Mouse (Mus musculus) stomach, embryonic 14.5 days (tissue): Measurements from ENCODE around the gene Rpgrip1l. TPM values are rescaled to one million over a fixed set of nuclear protein-coding genes. Genes with fewer than 3 reads are reported as not detected.

Source experiments
- ATAC-seq: fragments of 200-750 bp; cut with Nextera tagmentation; 2 replicates; pipeline ENCODE4 v1.8.0; 2017; ENCODE audit warnings: low read depth, moderate TSS enrichment; ENCODE audit not compliant: insufficient number of reproducible peaks, insufficient read depth, low FRiP score
- H3K27ac ChIP-seq: fragments of 300-500 bp; sonication (generic); 2 replicates; pipeline ENCODE4 v1.5.1; 2014; ENCODE audit warnings: mild to moderate bottlenecking, low read length, moderate library complexity, mixed read lengths
- H3K27me3 ChIP-seq: fragments of 300-500 bp; sonication (generic); 2 replicates; pipeline ENCODE4 v1.6.1; 2014; ENCODE audit warnings: low read length, control low read depth, mixed read lengths; ENCODE audit not compliant: control insufficient read depth, insufficient read depth
- H3K36me3 ChIP-seq: fragments of 300-500 bp; sonication (generic); 2 replicates; pipeline ENCODE4 v1.6.1; 2014; ENCODE audit warnings: mild to moderate bottlenecking, control low read depth, low read length, moderate library complexity, mixed read lengths; ENCODE audit not compliant: control insufficient read depth, insufficient read depth
- H3K4me1 ChIP-seq: fragments of 300-500 bp; sonication (generic); 2 replicates; pipeline ENCODE4 v1.6.1; 2014; ENCODE audit warnings: low read length, control low read depth, mixed read lengths; ENCODE audit not compliant: control insufficient read depth, insufficient read depth
- H3K4me2 ChIP-seq: fragments of 300-500 bp; sonication (generic); replicated peaks from 2 replicates; pipeline ENCODE4 v1.6.1; 2014; ENCODE audit warnings: low read depth, low read length, control low read depth
- H3K4me3 ChIP-seq: fragments of 300-500 bp; sonication (generic); 2 replicates; pipeline ENCODE4 v1.5.1; 2014; ENCODE audit warnings: low read depth, low read length, control low read depth
- H3K9ac ChIP-seq: fragments of 300-500 bp; sonication (generic); replicated peaks from 2 replicates; pipeline ENCODE4 v1.6.1; 2014; ENCODE audit warnings: low read depth, mild to moderate bottlenecking, control low read depth, low read length, moderate library complexity, mixed read lengths
- H3K9me3 ChIP-seq: fragments of 300-500 bp; sonication (generic); 2 replicates; pipeline ENCODE4 v1.6.1; 2016; ENCODE audit warnings: low read depth, low read length, control low read depth; ENCODE audit not compliant: control insufficient read depth
- WGBS: fragments of 180-500 bp; shearing (Covaris S2); extraction: QIAGEN DNeasy Blood & Tissue Kit; methylation state at CpG from one replicate; pipeline ENCODE4 v1.1.7; 2014; 5-methylcytosine and 5-hydroxymethylcytosine counted together
- polyA plus RNA-seq: library from polyadenylated mRNA; unstranded; fragments of >200 nt; fragmentation: Nextera tagmentation; extraction: Ambion mirVana; gene quantifications from 2 replicates; pipeline ENCODE4 v1.2.1, GENCODE M21; 2014

The Rpgrip1l gene
- polyA plus RNA-seq, 1 experiment from 2014 or later: 9.5 TPM

GRCm38 (mm10) chr8:91245821-91246454 lies 67.1 kb downstream of the Rpgrip1l start:
- Histone ChIP-seq H3K9ac (no peak overlapping the region), H3K9me3 (no peaks in the 10 kb centered on the region), H3K36me3 (no peaks in the 10 kb centered on the region), H3K4me3 (no peak overlapping the region), H3K27me3 (no peaks in the 10 kb centered on the region), H3K4me2 (no peak overlapping the region), H3K4me1 (no peaks in the 10 kb centered on the region), H3K27ac (no peak overlapping the region)
- WGBS: 73% methylated on average over 4 of the region's 4 CpGs
- ATAC-seq: no peak

DNA sequence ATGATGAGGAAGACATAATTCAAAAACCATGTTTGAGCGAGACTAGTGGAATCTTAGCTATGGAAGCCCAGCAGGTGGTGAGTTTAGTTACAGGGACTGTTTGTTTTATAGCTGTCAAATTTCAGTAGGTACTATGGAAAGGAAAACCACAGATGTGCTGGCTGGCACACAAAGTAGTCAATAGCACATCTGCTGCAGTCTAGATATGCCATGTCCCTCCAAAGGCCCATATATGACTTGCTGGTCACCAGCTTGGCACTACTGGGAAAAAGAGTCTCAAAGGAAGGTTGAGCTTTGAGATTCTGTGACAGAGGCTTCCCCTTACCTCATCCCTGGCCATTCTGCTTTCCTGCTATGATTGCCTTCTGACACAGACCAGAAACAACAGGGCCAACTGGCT lies 70.3 kb downstream of the Rpgrip1l start:
- H3K9me3 ChIP-seq: no peaks in the 10 kb centered on the region
- no peaks in the 10 kb centered on the region for H3K27me3 ChIP-seq
- no peak overlapping the region for H3K27ac ChIP-seq
- H3K4me1 ChIP-seq: no peaks in the 10 kb centered on the region
- ATAC-seq: no peak
- H3K9ac ChIP-seq: no peak overlapping the region
- H3K36me3 ChIP-seq: no peaks in the 10 kb centered on the region
- no peak overlapping the region for H3K4me3 ChIP-seq
- 69% methylated on average over 1 of the region's 1 CpGs for WGBS
- H3K4me2 ChIP-seq: no peak overlapping the region

DNA sequence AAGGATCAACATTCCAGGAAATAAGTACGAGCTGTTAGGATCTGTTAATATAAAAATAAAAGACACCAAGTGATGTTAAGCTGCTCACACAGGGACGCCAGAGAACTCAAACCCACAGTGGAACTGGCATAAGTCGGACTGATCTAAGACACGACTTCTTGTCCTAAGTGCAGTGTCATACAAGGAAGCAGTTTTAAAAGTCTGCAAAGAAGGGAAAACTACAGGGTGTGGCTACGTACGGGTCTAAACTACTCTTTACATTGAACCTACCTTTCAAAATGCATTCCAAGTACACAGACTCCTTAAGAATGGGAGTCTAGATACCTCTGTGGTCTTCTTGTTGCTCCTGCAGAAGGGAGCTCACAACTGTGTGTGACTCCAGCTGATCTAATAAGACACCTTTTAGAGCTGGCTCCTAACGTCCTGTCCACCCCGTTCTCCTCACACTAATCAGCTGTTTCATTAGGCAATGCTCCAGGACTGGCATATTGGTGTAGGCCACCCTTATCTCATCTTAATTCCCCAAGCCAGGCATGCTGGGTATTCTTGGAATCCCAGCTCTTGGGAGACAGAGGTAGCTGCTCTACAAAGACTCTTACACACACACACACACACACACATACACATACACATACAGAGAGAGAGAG lies 71.1 kb downstream of the Rpgrip1l start:
- no peak for ATAC-seq
- no peak overlapping the region for H3K4me2 ChIP-seq
- no peak overlapping the region for H3K27ac ChIP-seq
- no peaks in the 10 kb centered on the region for H3K9me3 ChIP-seq
- H3K4me1 ChIP-seq: no peaks in the 10 kb centered on the region
- H3K36me3 ChIP-seq: no peaks in the 10 kb centered on the region
- WGBS: 58% methylated on average over 8 of the region's 8 CpGs
- no peak overlapping the region for H3K4me3 ChIP-seq
- H3K27me3 ChIP-seq: no peaks in the 10 kb centered on the region
- no peak overlapping the region for H3K9ac ChIP-seq

GRCm38 (mm10) chr8:91241371-91241770 lies 71.7 kb downstream of the Rpgrip1l start:
- Histone ChIP-seq H3K4me1 (no peaks in the 10 kb centered on the region), H3K27ac (no peak overlapping the region), H3K4me2 (no peak overlapping the region), H3K9me3 (no peaks in the 10 kb centered on the region), H3K9ac (no peak overlapping the region), H3K4me3 (no peak overlapping the region), H3K36me3 (no peaks in the 10 kb centered on the region), H3K27me3 (no peaks in the 10 kb centered on the region)
- no peak for ATAC-seq
- 74% methylated on average over 5 of the region's 5 CpGs for WGBS

- Histone ChIP-seq H3K4me1 (no peaks in the 10 kb centered on the region), H3K36me3 (no peaks in the 10 kb centered on the region), H3K9ac (no peak overlapping the region), H3K27me3 (no peaks in the 10 kb centered on the region), H3K9me3 (no peaks in the 10 kb centered on the region), H3K4me3 (no peak overlapping the region), H3K27ac (no peak overlapping the region), H3K4me2 (no peak overlapping the region)
- WGBS: 72% methylated on average over 2 of the region's 2 CpGs
- no peak for ATAC-seq
Measured at GRCm38 (mm10) chr8:91237191-91237590, 75.9 kb downstream of the Rpgrip1l start.

GRCm38 (mm10) chr8:91234097-91234496 lies 79.0 kb downstream of the Rpgrip1l start:
- 85% methylated on average over 2 of the region's 2 CpGs for WGBS
- H3K27ac ChIP-seq: no peak overlapping the region
- ATAC-seq: no peak

DNA sequence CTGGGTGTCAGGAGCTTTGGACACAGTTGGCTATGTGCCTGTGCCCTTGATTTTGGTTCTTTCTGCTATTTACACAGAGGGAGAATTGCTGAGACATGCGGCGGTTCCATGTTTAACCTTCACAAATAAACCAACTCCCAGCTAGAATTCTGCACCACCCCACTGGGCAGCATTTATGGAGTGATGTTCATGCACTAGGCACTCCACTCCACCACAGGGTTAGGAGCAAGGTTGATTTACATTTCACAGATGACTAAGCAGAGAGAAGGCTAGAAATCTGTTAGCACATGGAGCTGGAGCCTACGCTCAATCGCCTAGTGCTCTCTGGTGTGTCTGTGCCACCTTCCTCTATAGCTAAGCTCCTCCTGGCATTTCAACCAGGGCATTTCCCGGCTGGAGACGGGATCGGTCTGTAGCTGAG lies 85.6 kb downstream of the Rpgrip1l start:
- WGBS: 80% methylated on average over 7 of the region's 7 CpGs

More at GRCm38 (mm10) chr8:91234097-91234496, 79.0 kb downstream of the Rpgrip1l start:
- H3K9ac ChIP-seq: no peak overlapping the region
- no peaks in the 10 kb centered on the region for H3K4me1 ChIP-seq
- no peaks in the 10 kb centered on the region for H3K36me3 ChIP-seq
- no peak overlapping the region for H3K4me3 ChIP-seq
- H3K4me2 ChIP-seq: no peak overlapping the region
- H3K9me3 ChIP-seq: no peaks in the 10 kb centered on the region
- H3K27me3 ChIP-seq: no peaks in the 10 kb centered on the region

DNA sequence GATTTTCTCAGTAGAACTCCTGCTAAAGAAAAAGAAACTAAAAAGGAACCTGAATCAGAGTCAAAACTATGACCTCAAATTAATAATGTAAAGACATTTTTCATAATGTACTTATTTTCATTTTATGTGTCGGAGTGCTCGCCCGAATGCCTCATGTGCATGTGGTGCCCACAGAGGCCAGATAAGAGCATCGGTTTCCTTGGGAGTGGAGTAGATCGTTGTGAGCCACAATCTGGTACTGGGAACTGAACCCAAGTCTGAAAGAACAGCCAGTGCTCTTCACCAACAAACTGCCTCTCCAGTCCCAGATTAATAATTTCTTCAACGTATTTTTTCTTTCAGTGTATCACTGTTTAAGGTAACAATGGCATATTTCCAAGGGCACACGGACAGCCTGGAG lies 88.8 kb downstream of the Rpgrip1l start:
- Histone ChIP-seq H3K27ac (no peak overlapping the region), H3K4me3 (no peak overlapping the region), H3K9ac (no peak overlapping the region), H3K36me3 (no peaks in the 10 kb centered on the region), H3K4me2 (no peak overlapping the region), H3K9me3 (no peaks in the 10 kb centered on the region), H3K4me1 (no peaks in the 10 kb centered on the region), H3K27me3 (no peaks in the 10 kb centered on the region)
- no peak for ATAC-seq
- whole genome bisulfite sequencing: 88% methylated on average over 7 of the region's 7 CpGs

More for the DNA sequence above, 85.6 kb downstream of the Rpgrip1l start:
- Histone ChIP-seq H3K4me1 (no peaks in the 10 kb centered on the region), H3K9ac (no peak overlapping the region), H3K27me3 (no peaks in the 10 kb centered on the region), H3K9me3 (no peaks in the 10 kb centered on the region), H3K4me3 (no peak overlapping the region), H3K4me2 (no peak overlapping the region), H3K27ac (no peak overlapping the region), H3K36me3 (no peaks in the 10 kb centered on the region)
- ATAC-seq: no peak

GRCm38 (mm10) chr8:91221841-91222240 lies 91.2 kb downstream of the Rpgrip1l start:
- WGBS: 95% methylated on average over 2 of the region's 2 CpGs
- ATAC-seq: no peak
- Histone ChIP-seq H3K4me1 (no peaks in the 10 kb centered on the region), H3K27ac (no peak overlapping the region), H3K9me3 (no peaks in the 10 kb centered on the region), H3K36me3 (no peaks in the 10 kb centered on the region), H3K27me3 (no peaks in the 10 kb centered on the region), H3K4me2 (no peak overlapping the region), H3K4me3 (no peak overlapping the region), H3K9ac (no peak overlapping the region)
